Mouse (Mus musculus): ENCODE data around the gene Lrrc8d. TPM values are rescaled to one million over a fixed set of nuclear protein-coding genes. Genes with fewer than 3 reads are reported as not detected.

Gene Lrrc8d
- total RNA-seq (2014; fragmentation: Nextera tagmentation) (44.6 and 45.0 TPM in 2 replicates), total RNA-seq (2017) (15.5 and 15.7 TPM in 2 replicates)

DNA sequence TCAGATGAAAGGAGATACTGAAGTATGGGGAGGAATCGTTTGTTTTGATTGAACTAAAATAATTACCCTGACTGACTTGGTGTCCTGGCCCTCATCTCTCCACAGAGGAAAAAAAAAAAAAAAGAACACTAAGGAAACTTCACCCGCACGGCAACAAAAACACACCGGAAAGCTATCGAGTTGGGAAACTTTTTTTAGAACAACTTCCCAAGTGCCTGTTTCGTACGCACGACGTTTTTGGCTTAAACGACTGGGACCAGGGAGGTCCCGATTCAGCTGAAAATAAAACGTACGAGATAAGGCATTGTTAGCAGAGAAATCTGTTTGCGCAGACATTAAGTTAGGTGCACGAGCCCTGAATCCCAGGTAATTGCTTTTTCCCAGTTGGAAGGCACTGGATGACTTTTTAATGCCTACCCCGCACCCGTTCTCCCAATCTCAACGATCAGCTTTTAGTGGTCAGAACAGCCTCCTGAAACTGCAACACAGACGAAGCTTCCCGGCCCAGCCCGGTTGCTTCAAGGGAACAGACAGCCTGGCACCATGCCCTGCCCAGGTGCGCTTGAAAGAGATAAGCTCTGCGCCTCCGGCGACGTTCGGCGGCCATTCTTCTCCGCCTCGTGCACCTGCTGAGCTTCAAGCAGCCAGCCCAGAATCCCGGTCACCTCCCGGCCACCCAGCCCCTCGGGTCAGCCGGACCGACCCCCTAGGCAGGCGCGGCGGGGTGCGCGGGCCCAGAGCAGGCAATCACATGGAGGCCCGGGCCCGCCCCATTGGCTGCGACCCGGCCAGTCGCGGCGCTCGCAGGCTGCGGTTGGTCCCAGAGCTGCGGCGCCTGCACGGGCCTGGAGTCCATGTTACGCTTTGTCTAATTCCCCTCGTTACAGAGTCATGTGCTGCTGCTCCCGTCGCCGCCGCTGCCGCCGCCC lies at the start of gene Lrrc8d:
TSS of gene Lrrc8d (plus strand) at position 829 of the 929 bp plus-strand sequence.
- ATAC-seq (replicated peaks; ENCODE audit: poor library complexity, severe bottlenecking) = peak; percentile 45

DNA sequence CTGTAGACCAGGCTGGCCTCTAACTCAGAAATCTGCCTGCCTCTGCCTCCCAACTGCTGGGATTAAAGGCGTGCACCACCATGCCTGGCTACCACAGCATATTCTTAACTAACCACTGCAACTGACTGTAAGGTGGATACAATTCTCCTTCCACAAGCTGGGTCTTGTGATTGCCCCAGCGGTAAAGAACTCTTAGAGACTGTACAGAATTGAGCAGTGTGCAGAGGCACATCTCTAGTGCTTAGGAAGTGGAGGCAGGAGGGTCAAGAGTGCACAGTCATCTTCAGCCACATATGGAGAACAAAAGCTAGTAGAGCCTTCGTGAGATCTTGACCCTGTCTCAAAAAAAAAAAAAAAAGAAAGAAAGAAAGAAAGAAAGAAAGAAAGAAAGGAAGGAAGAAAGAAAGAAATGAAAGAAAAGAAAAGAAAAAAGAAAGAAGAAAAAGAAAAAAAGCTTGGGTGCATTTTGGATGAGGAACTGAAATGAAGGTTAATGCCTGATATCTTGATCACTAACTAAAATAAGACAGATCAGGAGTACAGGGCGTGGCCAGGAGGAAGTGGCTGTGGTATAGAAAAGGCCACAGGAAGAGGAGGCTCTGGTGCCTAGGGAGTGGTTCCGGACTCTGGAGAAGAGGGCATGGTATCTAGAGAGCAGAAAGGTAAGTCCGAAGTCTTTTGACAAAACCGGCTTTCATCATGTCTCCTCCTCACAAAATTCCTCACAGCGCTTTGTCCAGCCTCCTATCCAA lies 48.9 kb upstream of the Lrrc8d start:
- ATAC-seq (replicated peaks; ENCODE audit: poor library complexity, severe bottlenecking) = peak; percentile 35

DNA sequence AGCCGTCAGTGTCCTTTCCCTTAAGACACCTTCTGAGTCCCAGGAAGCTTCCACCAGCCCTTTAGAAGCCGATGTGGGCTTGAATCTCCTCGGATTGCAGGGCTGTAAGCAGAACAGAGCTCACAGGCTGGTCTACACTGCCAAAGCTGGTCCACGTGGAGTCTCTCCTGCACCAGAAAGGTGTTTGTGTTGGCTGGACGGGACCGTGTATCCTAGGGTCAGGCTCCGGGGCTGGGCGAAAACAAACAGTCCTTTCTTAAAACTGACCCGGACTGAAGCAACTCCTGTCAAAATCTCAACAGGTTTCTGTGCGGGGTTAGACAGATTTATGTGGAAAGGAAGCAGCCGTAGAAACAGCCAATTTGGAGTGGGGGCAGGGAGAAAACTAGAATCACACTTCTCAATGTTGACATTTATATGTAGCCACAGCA lies 48.2 kb upstream of the Lrrc8d start:
- ATAC-seq (replicated peaks; ENCODE audit: poor library complexity, severe bottlenecking) = no peak

DNA sequence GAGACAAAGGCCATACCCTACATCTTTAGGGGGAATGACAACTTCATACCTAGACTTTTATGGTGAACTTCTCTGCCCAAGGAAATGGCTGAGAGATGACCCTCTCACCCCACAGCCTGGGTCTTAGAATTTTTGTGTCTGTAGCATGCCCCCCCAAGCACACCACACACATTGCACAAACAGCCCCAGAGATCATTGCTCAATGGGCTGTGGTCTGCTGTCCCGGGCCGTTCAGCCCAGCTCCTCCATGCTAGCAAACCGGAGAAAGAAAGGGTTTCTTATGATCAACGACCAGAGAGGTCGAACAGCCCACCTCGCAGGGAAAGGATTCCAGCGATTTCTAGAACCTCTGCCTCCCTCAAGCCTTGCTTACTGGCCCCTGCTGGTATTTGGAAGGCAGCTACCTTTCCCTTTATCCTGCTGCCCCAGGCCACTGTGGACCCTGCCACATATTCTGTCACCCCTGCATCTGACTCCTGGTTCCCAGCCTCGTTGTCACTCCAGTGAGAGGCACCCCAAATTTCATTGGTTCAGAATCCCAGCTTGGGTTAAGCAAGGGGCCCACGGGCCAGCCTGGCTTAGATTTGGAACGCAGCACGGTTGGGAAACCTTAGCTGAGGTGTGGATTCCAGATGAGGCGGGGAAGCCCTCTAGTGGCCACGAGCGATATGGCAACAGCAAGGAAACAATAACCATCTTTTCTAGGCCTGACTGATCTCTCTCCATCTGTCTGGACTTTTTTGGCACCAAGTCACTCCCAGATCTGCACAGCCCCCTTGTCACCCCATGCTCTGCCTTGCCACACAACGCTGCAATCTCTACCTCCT lies 45.3 kb upstream of the Lrrc8d start:
- ATAC-seq (replicated peaks; ENCODE audit: poor library complexity, severe bottlenecking) = peak; percentile 68

DNA sequence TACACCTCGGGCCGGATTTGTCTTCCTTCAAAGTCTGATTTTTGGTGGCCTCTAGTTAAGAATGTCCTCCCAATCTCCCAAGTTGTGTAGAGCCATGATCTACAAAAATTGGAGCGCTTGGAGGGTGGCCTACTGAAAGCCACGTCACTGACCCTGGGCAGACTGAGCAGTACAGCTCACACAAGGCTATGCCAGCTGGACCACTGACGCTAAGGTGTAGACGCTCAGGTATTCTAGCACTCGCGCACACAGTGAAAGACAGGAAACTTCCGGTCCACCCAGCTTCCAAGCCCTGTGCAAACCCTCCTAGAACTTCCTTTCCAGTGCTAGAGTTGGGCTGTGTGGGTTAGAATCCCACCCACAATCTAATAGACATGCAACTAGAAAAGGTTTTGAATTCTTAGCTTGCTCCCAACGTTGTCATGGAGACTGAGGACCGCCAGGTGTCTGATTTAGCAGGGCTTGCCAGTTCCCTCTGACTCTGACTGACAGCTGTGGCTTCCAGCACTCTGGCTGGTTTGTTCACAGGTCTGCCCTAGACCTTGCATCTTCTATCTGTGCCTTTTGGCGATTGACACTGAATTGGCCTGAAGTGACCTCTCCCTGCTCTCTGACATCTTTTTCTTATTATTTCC lies 44.6 kb upstream of the Lrrc8d start:
- no peak for ATAC-seq (replicated peaks; ENCODE audit: poor library complexity, severe bottlenecking)

DNA sequence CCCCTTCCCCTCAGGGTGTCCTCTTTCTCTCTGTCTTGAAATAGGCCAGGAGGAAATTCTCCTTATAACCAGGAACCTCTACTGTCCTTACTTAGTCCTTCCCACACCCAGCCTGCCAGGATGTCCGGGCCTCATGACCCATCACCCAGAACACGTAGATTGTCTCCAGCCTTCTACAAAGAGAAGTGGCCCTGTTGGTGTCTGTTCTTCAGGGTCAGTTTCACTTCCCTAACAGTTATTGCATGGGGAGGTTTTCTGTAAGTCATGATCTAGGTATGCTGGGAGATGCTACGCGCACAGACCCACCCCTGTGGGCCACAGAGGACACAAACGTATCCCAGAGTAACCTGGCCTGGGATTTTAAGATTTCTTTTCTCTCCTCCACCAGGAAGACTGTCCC lies 37.9 kb upstream of the Lrrc8d start:
- ATAC-seq (replicated peaks; ENCODE audit: poor library complexity, severe bottlenecking) = peak; percentile 99

DNA sequence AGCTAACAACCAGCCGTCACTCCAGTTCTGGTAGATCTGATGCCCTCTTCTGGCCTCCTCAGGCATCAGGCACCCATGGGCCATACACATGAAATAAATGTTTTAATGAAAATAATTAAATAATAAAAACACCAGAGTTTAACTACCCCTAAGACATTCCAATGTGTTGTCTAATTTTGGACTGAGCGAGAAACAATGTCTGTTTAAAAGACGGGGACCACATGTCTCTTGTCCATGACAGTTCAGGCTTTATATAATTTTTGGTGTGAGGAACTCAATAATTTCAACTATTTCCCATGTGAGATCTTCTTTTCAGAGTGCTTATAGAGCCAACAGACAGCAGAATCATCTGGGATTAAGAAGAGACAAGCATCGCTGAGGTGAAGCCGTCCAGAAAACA lies 32.8 kb upstream of the Lrrc8d start:
- no peak for ATAC-seq (replicated peaks; ENCODE audit: poor library complexity, severe bottlenecking)

DNA sequence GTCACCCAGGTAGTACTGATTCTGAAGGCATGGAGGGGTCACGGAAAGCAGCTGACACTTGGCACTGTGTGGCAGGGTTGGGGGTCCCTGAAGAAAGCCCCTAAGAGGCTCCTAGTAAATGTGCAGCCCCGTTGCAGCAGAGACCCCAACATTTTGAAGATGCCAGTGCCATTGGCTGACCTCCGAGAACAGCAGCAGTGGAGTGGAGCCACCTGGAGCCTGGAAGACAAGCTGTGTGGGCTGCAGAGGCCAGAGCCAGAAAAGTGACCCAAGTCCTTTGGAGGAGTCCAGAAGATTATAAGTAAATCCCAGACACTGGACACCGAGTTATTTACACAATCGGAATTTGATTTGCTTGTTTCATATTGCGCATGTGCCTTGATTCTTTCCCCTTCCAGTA lies 32.4 kb upstream of the Lrrc8d start:
- ATAC-seq (replicated peaks; ENCODE audit: poor library complexity, severe bottlenecking) = no peak

DNA sequence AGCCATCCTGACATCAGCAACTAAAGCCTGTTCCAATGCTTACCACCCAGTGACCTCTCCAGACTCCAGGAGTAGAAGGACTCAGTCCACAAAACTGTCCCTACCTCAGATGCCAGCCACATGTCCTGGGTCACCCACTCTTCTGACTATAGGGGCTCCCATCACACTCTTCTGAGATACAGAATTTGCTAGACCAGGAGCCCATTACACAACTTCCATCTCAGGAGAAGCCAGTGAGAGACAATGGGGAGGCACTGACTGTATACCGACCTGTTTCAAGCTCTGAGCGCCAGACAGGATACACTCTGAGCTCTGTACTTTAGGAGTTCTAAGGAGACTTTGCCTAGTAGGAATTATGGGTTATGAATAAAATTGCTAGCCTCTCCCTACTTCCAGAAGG lies 30.7 kb upstream of the Lrrc8d start:
- ATAC-seq (replicated peaks; ENCODE audit: poor library complexity, severe bottlenecking) = peak; percentile 73

DNA sequence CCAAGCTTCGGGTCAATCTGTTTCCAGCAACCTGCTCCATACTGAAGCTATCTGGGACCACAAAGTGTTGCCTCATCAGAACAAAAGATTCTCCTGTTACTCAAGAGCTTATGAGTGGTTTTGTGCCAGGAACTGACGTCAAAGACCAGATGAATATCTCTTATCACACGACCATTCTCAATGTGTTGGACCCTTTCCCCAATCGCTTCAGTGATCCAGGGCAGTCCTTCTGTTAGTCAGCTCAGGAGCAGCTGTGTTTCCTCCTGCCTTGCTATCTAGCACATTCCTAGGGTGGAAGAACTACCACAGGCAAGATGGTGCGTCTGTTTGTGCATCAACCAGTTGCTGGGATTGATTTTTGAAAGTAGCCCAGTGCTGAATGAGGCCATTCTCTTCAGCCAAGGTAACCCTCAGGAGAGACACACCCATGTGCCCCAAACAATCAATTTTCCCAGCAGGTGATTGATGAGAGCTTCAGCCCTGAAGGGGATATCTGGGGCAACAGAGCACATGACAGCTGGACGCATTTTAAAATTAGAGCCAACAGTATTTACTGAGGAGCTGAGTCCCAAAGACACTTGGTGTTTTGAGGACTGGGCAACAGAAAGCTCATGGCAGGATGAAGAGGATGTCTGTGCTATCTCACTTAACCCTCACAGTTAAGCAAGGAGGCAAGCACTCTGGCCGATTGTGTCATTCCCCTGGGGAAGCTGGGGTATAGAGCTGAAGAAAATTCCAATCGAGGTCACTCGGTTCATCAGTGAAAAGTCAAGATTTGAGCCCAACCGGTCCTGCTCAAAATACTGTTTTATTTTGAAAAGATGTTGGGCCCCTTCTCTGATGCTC lies 30.0 kb upstream of the Lrrc8d start:
- peak; percentile 93 for ATAC-seq (replicated peaks; ENCODE audit: poor library complexity, severe bottlenecking)

DNA sequence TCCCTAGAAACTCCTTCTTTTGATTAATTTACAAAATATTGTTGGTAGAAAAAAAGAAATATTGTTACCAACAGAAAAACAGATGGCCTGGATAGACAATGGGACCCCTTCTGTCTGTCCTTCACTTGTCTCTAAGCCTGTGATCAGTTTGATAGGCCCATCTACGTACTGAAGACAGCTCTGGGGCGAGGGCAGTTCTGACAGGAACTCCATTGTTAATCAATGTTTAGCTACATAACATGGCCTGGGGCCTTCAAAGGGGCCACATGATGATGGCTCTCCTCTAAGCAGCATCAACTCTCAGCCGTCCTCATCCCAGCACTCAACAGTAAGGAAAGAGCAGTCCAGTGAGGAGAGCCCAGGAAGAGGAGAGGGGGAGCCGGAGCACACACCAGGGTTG lies 27.4 kb upstream of the Lrrc8d start:
- no peak for ATAC-seq (replicated peaks; ENCODE audit: poor library complexity, severe bottlenecking)

DNA sequence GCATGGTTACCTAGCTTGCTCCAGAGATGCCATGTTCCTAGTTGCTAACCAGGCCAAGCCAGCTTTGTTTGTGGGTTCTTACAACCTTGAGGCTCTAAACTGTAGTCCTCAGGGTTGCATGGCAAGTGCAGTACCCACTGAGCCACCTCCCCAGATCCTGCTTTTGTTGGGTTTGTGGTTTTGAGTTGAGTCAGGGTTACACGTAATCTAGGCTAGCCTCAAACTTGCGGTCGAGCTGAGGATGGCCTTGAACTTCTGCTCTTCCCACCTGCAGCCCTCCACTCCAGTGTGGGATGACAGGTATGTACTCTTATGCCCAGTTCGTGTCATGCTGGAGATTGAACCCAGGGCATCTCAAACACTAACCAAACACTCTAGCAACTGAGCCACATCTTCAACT lies 24.3 kb upstream of the Lrrc8d start:
- ATAC-seq (replicated peaks; ENCODE audit: poor library complexity, severe bottlenecking) = peak; percentile 30; the same call in 1 of the 2 replicates

DNA sequence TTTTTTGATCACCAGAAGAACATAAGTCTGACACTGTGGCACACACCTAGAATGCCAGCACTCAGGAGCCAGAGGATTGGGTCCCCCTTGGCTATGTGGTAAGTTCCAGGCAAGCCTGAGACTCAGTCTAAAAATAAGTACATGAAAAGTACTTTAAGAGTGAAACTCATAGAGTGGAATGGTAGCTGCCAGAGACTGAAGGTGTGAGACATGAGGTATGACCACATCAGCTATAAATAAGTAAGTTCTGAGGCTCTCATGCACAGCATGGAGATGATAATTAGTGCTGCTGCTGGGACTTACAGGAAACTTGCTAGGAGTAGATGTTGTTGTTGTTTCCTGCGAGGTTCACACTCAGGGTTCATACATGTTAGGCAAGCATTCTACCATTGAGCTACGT lies 22.7 kb upstream of the Lrrc8d start:
- ATAC-seq (replicated peaks; ENCODE audit: poor library complexity, severe bottlenecking) = no peak

DNA sequence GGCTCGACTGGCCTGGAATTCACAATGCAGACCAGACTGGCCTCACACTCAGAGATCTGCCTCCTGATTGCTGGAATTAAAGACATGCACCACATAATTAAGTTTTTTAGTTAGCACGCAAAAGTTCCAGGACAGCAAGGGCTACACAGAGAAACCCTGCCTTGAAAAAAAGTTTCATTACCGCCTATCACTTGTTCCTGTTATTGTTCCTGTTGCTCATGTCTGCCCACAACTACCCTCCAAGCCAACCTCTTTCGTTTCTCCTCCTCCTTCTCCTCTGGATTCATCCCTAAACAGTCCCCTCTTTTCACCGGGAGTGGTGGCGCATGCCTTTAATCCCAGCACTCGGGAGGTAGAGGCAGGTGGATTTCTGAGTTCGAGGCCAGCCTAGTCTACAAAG lies 21.5 kb upstream of the Lrrc8d start:
- peak; percentile 70 for ATAC-seq (replicated peaks; ENCODE audit: poor library complexity, severe bottlenecking)

DNA sequence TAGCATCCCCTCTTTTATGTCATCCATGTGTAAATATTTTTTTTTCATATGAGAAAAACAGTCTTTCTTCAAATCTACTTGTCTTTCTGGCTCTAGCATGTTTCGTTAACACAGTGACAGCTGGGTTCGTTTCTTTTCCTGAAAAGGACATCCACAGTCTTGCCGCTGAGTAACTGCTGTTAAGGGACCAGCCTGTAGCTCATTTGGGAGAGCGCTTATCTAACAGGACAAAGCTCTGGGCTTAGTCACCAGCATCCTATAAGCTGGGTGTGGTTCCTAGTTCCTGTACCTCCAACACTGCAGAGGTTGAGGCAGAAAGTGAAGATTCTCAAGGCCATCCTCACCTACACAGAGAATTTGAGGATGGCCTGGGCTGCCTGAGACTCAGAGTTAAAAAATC lies 20.5 kb upstream of the Lrrc8d start:
- ATAC-seq (replicated peaks; ENCODE audit: poor library complexity, severe bottlenecking) = no peak

DNA sequence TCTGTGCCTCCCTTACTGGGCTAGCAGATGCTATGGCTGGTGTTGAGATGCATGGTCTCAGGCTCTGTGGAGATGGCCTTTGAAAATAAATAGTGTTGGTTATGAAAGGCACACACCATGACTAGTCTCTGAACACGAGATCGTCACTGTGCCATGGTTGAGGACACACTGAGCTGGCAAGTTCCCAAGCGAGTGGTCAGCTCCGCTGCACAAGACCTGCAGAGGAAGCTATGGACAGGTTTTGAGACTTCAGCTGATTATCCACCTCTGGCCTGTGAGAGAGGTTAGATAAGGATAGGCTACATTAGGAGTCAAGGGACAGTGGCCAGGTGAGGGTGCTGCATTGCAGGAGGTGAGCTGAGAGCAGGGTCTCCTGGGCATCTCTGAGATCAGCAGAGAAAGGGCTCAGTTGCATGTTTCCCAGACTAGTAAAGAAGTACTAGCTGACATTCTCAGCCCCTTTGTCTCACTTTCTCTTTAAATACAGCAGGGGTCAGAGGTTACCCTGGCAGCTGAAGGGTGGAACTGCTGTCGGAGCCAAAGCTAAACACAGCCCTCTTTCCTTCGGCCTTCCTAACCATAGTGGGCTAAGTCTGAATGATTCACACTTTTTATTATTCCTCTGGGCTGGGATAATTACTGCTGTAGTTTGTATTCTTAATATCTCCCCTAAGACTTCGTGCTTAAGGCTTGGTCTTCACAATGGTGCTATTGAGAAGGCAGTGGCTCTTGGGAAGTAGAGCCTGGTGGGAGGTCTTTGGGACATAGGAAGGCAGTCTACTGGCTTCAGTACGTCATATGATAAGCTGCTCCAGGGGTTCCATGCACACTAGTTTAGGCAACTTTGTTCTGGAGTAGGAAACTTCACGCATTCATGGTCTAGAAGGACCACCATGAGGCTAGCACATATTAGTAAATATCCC lies 19.6 kb upstream of the Lrrc8d start:
- no peak for ATAC-seq (replicated peaks; ENCODE audit: poor library complexity, severe bottlenecking)

DNA sequence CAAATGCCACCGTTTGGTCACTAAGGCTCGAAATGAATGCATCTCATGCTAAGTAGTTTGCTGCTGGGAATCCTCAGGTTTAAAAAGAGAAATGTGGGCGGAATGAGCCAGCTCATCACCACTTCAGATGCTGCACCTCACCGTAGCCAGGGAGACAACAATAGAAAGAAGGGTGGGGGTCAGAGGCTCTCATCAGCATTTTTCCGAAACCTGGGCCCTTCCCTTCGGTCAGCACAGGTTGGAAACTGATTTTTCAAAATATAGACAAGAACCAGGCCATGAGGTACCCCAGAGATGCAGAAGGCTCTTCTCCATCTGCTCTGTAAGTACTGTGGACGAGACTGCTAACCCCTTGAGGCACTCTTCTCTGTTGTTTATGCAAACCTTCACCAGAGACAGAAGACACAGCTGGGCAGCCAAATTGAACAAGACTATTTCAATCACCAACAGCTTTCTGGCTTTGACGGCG lies 17.6 kb upstream of the Lrrc8d start:
- ATAC-seq (replicated peaks; ENCODE audit: poor library complexity, severe bottlenecking) = no peak

DNA sequence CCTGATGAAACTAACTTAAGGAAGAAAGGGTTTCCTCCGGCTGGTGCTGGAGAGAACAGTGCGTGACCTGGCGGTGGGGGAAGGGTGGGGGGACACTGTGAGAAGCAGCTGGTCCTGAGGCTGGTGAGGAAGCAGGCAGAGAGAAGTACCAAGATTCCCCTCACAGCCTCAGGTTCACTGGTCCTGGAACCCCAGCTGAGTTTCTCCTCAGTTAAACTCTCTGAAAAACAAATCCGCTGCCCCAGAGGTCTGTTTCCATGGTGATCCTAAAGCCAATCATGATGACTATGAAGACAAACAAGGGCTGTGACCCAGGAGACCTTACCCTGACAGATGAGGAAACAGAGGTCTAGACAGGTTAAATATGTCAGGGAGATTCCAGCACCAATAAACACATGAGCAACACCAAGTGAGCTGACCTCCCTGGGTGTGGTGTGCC lies 15.8 kb upstream of the Lrrc8d start:
- ATAC-seq (replicated peaks; ENCODE audit: poor library complexity, severe bottlenecking) = peak; percentile 61
